Mouse (Mus musculus) stomach, postnatal 0 days (tissue): ENCODE results near the gene Cftr. TPM values are rescaled to one million over a fixed set of nuclear protein-coding genes. Genes with fewer than 3 reads are reported as not detected.

Source experiments
- ATAC-seq: fragments of 200-750 bp; cut with Nextera tagmentation; 2 replicates; pipeline ENCODE4 v1.8.0; 2017; ENCODE audit not compliant: low FRiP score, low TSS enrichment
- DNase-seq: peaks from one replicate; pipeline ENCODE4 v3.0.0-alpha.2; 2016; ENCODE audit warnings: low spot score
- H3K27ac ChIP-seq: fragments of 300-500 bp; sonication (generic); replicated peaks from 2 replicates; pipeline ENCODE4 v1.5.1; 2014; ENCODE audit warnings: mild to moderate bottlenecking, control low read depth
- H3K27me3 ChIP-seq: fragments of 300-500 bp; sonication (generic); 2 replicates; pipeline ENCODE4 v1.6.1; 2014; ENCODE audit warnings: low read length; ENCODE audit not compliant: control insufficient read depth, insufficient read depth
- H3K36me3 ChIP-seq: fragments of 300-500 bp; sonication (generic); 2 replicates; pipeline ENCODE4 v1.6.1; 2014; ENCODE audit warnings: low read length, mixed read lengths; ENCODE audit not compliant: control insufficient read depth, insufficient read depth
- H3K4me1 ChIP-seq: fragments of 300-500 bp; sonication (generic); replicated peaks from 2 replicates; pipeline ENCODE4 v1.6.1; 2014; ENCODE audit warnings: antibody characterized with exemption; ENCODE audit not compliant: control insufficient read depth, insufficient read depth
- H3K4me2 ChIP-seq: fragments of 300-500 bp; sonication (generic); replicated peaks from 2 replicates; pipeline ENCODE4 v1.6.1; 2014; ENCODE audit warnings: low read depth, mild to moderate bottlenecking, control low read depth, moderate library complexity
- H3K4me3 ChIP-seq: fragments of 300-500 bp; sonication (generic); 2 replicates; pipeline ENCODE4 v1.5.1; 2014; ENCODE audit warnings: low read depth, low read length, control low read depth
- H3K9ac ChIP-seq: fragments of 300-500 bp; sonication (generic); 2 replicates; pipeline ENCODE4 v1.6.1; 2014; ENCODE audit warnings: mild to moderate bottlenecking, low read length, control low read depth, mixed read lengths
- H3K9me3 ChIP-seq: fragments of 300-500 bp; sonication (generic); 2 replicates; pipeline ENCODE4 v1.6.1; 2016; ENCODE audit warnings: low read length; ENCODE audit not compliant: control insufficient read depth
- CTCF ChIP-seq: IDR thresholded peaks from 2 replicates; pipeline ENCODE4 v1.5.1; 2016; ENCODE audit warnings: antibody characterized with exemption, low read depth, mild to moderate bottlenecking, moderate library complexity
- EP300 ChIP-seq: optimal IDR thresholded peaks from 2 replicates; pipeline ENCODE3; 2016; ENCODE audit warnings: antibody characterized with exemption
- WGBS: fragments of 180-500 bp; shearing (Covaris S2); extraction: QIAGEN DNeasy Blood & Tissue Kit; methylation state at CpG from one replicate; pipeline ENCODE4 v1.1.7; 2014; 5-methylcytosine and 5-hydroxymethylcytosine counted together
- polyA plus RNA-seq: library from polyadenylated mRNA; unstranded; fragments of >200 nt; fragmentation: Nextera tagmentation; extraction: Ambion mirVana; gene quantifications from 2 replicates; pipeline ENCODE4 v1.2.1, GENCODE M21; 2015

Cftr gene
- 0.50 and 0.57 TPM in 2 replicates for polyA plus RNA-seq

GRCm38 (mm10) chr6:18170311-18170922 is at the start of gene Cftr:
TSS of gene Cftr (plus strand) at chr6:18170687.
- DNase-seq = peak; percentile 67
- Histone ChIP-seq H3K4me3 (peak within 1 kb of the TSS; percentile 45), H3K4me2 (peak within 1 kb of the TSS; percentile 85), H3K9ac (peak within 1 kb of the TSS; percentile 54), H3K9me3 (no peaks in the 10 kb centered on the region), H3K27ac (no peak within 1 kb of the TSS), H3K4me1 (no peaks in the 10 kb centered on the region), H3K36me3 (no peaks in the 10 kb centered on the region), H3K27me3 (no peaks in the 10 kb centered on the region)
- TF ChIP-seq EP300 (no peak), CTCF (no peak)
- ATAC-seq = peak; percentile 76
- 1% methylated on average over 34 of the region's 45 CpGs for WGBS

GRCm38 (mm10) chr6:18127206-18127983 is 43.1 kb upstream of the Cftr start:
- Histone ChIP-seq H3K4me2 (no peak overlapping the region), H3K4me3 (no peak overlapping the region), H3K36me3 (no peaks in the 10 kb centered on the region), H3K9ac (no peak overlapping the region), H3K27ac (no peak overlapping the region), H3K4me1 (no peaks in the 10 kb centered on the region), H3K9me3 (no peaks in the 10 kb centered on the region), H3K27me3 (no peaks in the 10 kb centered on the region)
- no peak for TF ChIP-seq CTCF
- TF ChIP-seq EP300 = no peak
- 71% methylated on average over 2 of the region's 2 CpGs for WGBS
- DNase-seq (no peak), ATAC-seq (no peak)

GRCm38 (mm10) chr6:18128059-18128458 is 42.4 kb upstream of the Cftr start:
- Histone ChIP-seq H3K4me2 (no peak overlapping the region), H3K36me3 (no peaks in the 10 kb centered on the region), H3K27me3 (no peaks in the 10 kb centered on the region), H3K27ac (no peak overlapping the region), H3K4me3 (no peak overlapping the region), H3K4me1 (no peaks in the 10 kb centered on the region), H3K9ac (no peak overlapping the region), H3K9me3 (no peaks in the 10 kb centered on the region)
- ATAC-seq = no peak
- TF ChIP-seq EP300 (no peak), CTCF (no peak)
- 40% methylated on average over 4 of the region's 4 CpGs for WGBS
- DNase-seq = no peak

GRCm38 (mm10) chr6:18135246-18135645 is 35.2 kb upstream of the Cftr start:
- Histone ChIP-seq H3K4me2 (no peak overlapping the region), H3K36me3 (no peaks in the 10 kb centered on the region), H3K4me1 (no peaks in the 10 kb centered on the region), H3K4me3 (no peak overlapping the region), H3K27me3 (no peaks in the 10 kb centered on the region), H3K9ac (no peak overlapping the region), H3K27ac (no peak overlapping the region), H3K9me3 (no peaks in the 10 kb centered on the region)
- TF ChIP-seq EP300 (no peak), CTCF (peak; percentile 59)
- no peak for ATAC-seq
- DNase-seq = no peak
- 24% methylated on average over 1 of the region's 1 CpGs for WGBS

- no peak for TF ChIP-seq CTCF
- no peak for TF ChIP-seq EP300
- Histone ChIP-seq H3K4me2 (no peak overlapping the region), H3K4me1 (no peaks in the 10 kb centered on the region), H3K27ac (no peak overlapping the region), H3K36me3 (no peaks in the 10 kb centered on the region), H3K4me3 (no peak overlapping the region), H3K27me3 (no peaks in the 10 kb centered on the region), H3K9me3 (no peaks in the 10 kb centered on the region), H3K9ac (no peak overlapping the region)
- WGBS = 60% methylated on average over 4 of the region's 4 CpGs
- ATAC-seq (no peak), DNase-seq (no peak)
These were observed 17.5 kb upstream of the Cftr start for GRCm38 (mm10) chr6:18153031-18153430.

- no peaks in the 10 kb centered on the region for H3K4me1 ChIP-seq
- DNase-seq (no peak), ATAC-seq (no peak)
- H3K27me3 ChIP-seq = no peaks in the 10 kb centered on the region
- no peak overlapping the region for H3K27ac ChIP-seq
- WGBS = 79% methylated on average over 1 of the region's 1 CpGs
- no peak overlapping the region for H3K4me2 ChIP-seq
- no peak overlapping the region for H3K9ac ChIP-seq
- H3K36me3 ChIP-seq = no peaks in the 10 kb centered on the region
- H3K9me3 ChIP-seq = no peaks in the 10 kb centered on the region
- no peak overlapping the region for H3K4me3 ChIP-seq
- TF ChIP-seq EP300 = no peak
- no peak for TF ChIP-seq CTCF
These were observed 869 bp upstream of the Cftr start for GRCm38 (mm10) chr6:18169618-18170017.
